Mouse (Mus musculus): ENCODE results near the gene Icam5. TPM values are rescaled to one million over a fixed set of nuclear protein-coding genes. Genes with fewer than 3 reads are reported as not detected.

The Icam5 gene
- total RNA-seq, 2 experiments from 2014 or later = 0.10 to 0.20 TPM

- DNase-seq = no peak
These were observed 19.5 kb upstream of the Icam5 start for GRCm38 (mm10) chr9:21012368-21012767.

- peak; percentile 62 to 74 for DNase-seq
These were observed 16.9 kb upstream of the Icam5 start for GRCm38 (mm10) chr9:21014691-21015570.

GRCm38 (mm10) chr9:21015571-21016130 lies 16.2 kb upstream of the Icam5 start, which contains the start of gene Icam1:
Gene Icam1, plus strand, starts transcription at chr9:21015985.
- peak; percentile 73 to 80 for DNase-seq

- peak in 1 of 2 experiments; percentile 37 for DNase-seq
These were observed 15.3 kb upstream of the Icam5 start for GRCm38 (mm10) chr9:21016331-21017176.

- no peak for DNase-seq
These were observed 14.7 kb upstream of the Icam5 start for GRCm38 (mm10) chr9:21017177-21017575.

GRCm38 (mm10) chr9:21018600-21018999 lies 13.3 kb upstream of the Icam5 start:
- no peak for DNase-seq

- no peak for DNase-seq
These were observed 10.5 kb upstream of the Icam5 start for GRCm38 (mm10) chr9:21021363-21021762.

- DNase-seq = no peak
These were observed 9.6 kb upstream of the Icam5 start for GRCm38 (mm10) chr9:21022288-21022687.

GRCm38 (mm10) chr9:21022726-21023125 lies 9.1 kb upstream of the Icam5 start:
- no peak for DNase-seq

- no peak for DNase-seq
These were observed 6.5 kb upstream of the Icam5 start for GRCm38 (mm10) chr9:21025258-21025810.

GRCm38 (mm10) chr9:21026849-21027248 lies 5.0 kb upstream of the Icam5 start:
- no peak for DNase-seq

GRCm38 (mm10) chr9:21027774-21028290 lies 4.0 kb upstream of the Icam5 start:
- no peak for DNase-seq

GRCm38 (mm10) chr9:21028560-21029110 lies 3.2 kb upstream of the Icam5 start:
- DNase-seq = no peak

GRCm38 (mm10) chr9:21029291-21030054 lies 2.4 kb upstream of the Icam5 start, which contains the start of gene Icam4:
Gene Icam4, plus strand, starts transcription at chr9:21029373.
- peak; percentile 89 to 91 for DNase-seq

- no peak for DNase-seq
These were observed 1.7 kb upstream of the Icam5 start for GRCm38 (mm10) chr9:21030055-21030600.

GRCm38 (mm10) chr9:21030781-21031250 lies 1.1 kb upstream of the Icam5 start:
- peak; percentile 83 to 89 for DNase-seq

GRCm38 (mm10) chr9:21031251-21031895 lies 500 bp upstream of the Icam5 start:
- DNase-seq = peak; percentile 71 to 73

- DNase-seq = no peak
These were observed 618 bp downstream of the Icam5 start for GRCm38 (mm10) chr9:21032491-21032890.

- DNase-seq = peak; percentile 92 to 94
These were observed 1.3 kb downstream of the Icam5 start for GRCm38 (mm10) chr9:21033136-21033535.

Data from adrenal gland, postnatal 36 days (tissue).